18 mouse cellular contexts compared by ENCODE assay signal in genomic region chr14:104326089-104326488, GRCm38 (mm10).
DNase-seq lines count a peak whose midpoint lies in the region; ATAC-seq and TF ChIP-seq lines count a peak whose summit lies in the region.
"Had no signal": no experiment of that assay in that cellular context is flagged by ENCODE, and none has a peak within 500 bp of the region (broad histone marks: within the 10 kb centered on the region; RNA-seq: fewer than 3 reads in every experiment).

No protein-coding gene starts in this region.

- no peaks in the 10 kb centered on the region for H3K36me3 ChIP-seq in kidney, embryonic 16.5 days (ENCODE audit: insufficient read depth, low read length)
- H3K36me3 ChIP-seq in hindbrain, embryonic 14.5 days (replicated peaks; ENCODE audit: control insufficient read depth, insufficient read depth): no peaks in the 10 kb centered on the region
- H3K36me3 ChIP-seq in midbrain, embryonic 16.5 days (ENCODE audit: control insufficient read depth, insufficient read depth, low read length): no peaks in the 10 kb centered on the region
- H3K36me3 ChIP-seq: embryonic facial prominence, embryonic 10.5 days; heart, embryonic 15.5 days; limb, embryonic 10.5 days; liver, embryonic 12.5 days had no signal

- peak; percentile 7 for DNase-seq in embryo, embryonic 10 days (ENCODE audit: low spot score)
- no peak for DNase-seq in embryo, embryonic 9.5 days (ENCODE audit: extremely low spot score)
- DNase-seq in kidney, adult 9 months: no peak
- no peak for DNase-seq in hindbrain, embryonic 14.5 days (ENCODE audit: low spot score)
- no peak for DNase-seq in lung, adult 2 months
- DNase-seq in layer of hippocampus, postnatal 25 days (ENCODE audit: extremely low spot score in 1 of 2, low spot score in 1 of 2): no peak
- DNase-seq: adrenal gland, adult 8-10 months; cerebellum, adult 8-10 months; layer of hippocampus, postnatal 36 days; thymus, adult 2 months had no signal

- no peak for TF ChIP-seq CTCF in lung, adult 2 months (IDR thresholded peaks at IDR 0.05; ENCODE audit: insufficient read depth, low read length)

- no peaks in the 10 kb centered on the region for H3K4me1 ChIP-seq in kidney, embryonic 16.5 days (ENCODE audit: insufficient read depth, low read length)
- no peaks in the 10 kb centered on the region for H3K4me1 ChIP-seq in hindbrain, embryonic 14.5 days (replicated peaks; ENCODE audit: control insufficient read depth, insufficient read depth, low read length)
- H3K4me1 ChIP-seq in midbrain, embryonic 16.5 days (ENCODE audit: control insufficient read depth, insufficient read depth, low read length): peaks cover 3% of the 10 kb centered on the region; the same call in 1 of the 2 replicates
- H3K4me1 ChIP-seq in lung, adult 2 months (ENCODE audit: control insufficient read depth, insufficient read depth, low read length): no peaks in the 10 kb centered on the region
- H3K4me1 ChIP-seq: embryonic facial prominence, embryonic 10.5 days; heart, embryonic 15.5 days; limb, embryonic 10.5 days; liver, embryonic 12.5 days; megakaryocyte, embryonic 14.5 days had no signal

- 27% methylated on average over 10 of the region's 10 CpGs for WGBS in kidney, embryonic 16.5 days
- 49% methylated on average over 10 of the region's 10 CpGs for WGBS in hindbrain, embryonic 14.5 days
- WGBS in midbrain, embryonic 16.5 days: 30% methylated on average over 10 of the region's 10 CpGs
- 55% methylated on average over 10 of the region's 10 CpGs for WGBS in lung, adult 2 months

- H3K4me3 ChIP-seq in kidney, embryonic 16.5 days (ENCODE audit: low read length): no peak overlapping the region
- no peak overlapping the region for H3K4me3 ChIP-seq in hindbrain, embryonic 14.5 days (replicated peaks; ENCODE audit: low read length)
- H3K4me3 ChIP-seq in midbrain, embryonic 16.5 days (ENCODE audit: low read depth, low read length): no peak overlapping the region
- no peak overlapping the region for H3K4me3 ChIP-seq in lung, adult 2 months (replicated peaks; ENCODE audit: extremely low read depth, low read depth, low read length)
- H3K4me3 ChIP-seq: embryonic facial prominence, embryonic 10.5 days; erythroblast, embryonic 14.5 days; heart, embryonic 15.5 days; limb, embryonic 10.5 days; liver, embryonic 12.5 days; megakaryocyte, embryonic 14.5 days had no signal

- no peak overlapping the region for H3K27ac ChIP-seq in kidney, embryonic 16.5 days (ENCODE audit: low read length)
- no peak overlapping the region for H3K27ac ChIP-seq in hindbrain, embryonic 14.5 days
- H3K27ac ChIP-seq in midbrain, embryonic 16.5 days (ENCODE audit: low read length): no peak overlapping the region
- H3K27ac ChIP-seq: embryonic facial prominence, embryonic 10.5 days; heart, embryonic 15.5 days; limb, embryonic 10.5 days; liver, embryonic 12.5 days had no signal

- H3K9me3 ChIP-seq in kidney, embryonic 16.5 days (ENCODE audit: low read length): no peaks in the 10 kb centered on the region
- no peaks in the 10 kb centered on the region for H3K9me3 ChIP-seq in hindbrain, embryonic 14.5 days (ENCODE audit: control insufficient read depth, low read length)
- no peaks in the 10 kb centered on the region for H3K9me3 ChIP-seq in midbrain, embryonic 16.5 days (replicated peaks; ENCODE audit: control insufficient read depth, low read length, poor library complexity, severe bottlenecking)
- H3K9me3 ChIP-seq: embryonic facial prominence, embryonic 10.5 days; heart, embryonic 15.5 days; limb, embryonic 10.5 days had no signal

- H3K4me2 ChIP-seq in kidney, embryonic 16.5 days (replicated peaks; ENCODE audit: low read depth, low read length): peak overlapping the region; percentile 15
- no peak overlapping the region for H3K4me2 ChIP-seq in hindbrain, embryonic 14.5 days (replicated peaks)
- H3K4me2 ChIP-seq in midbrain, embryonic 16.5 days (ENCODE audit: low read length): peak overlapping the region; percentile 8; the same call in 1 of the 2 replicates
- H3K4me2 ChIP-seq: heart, embryonic 15.5 days; liver, embryonic 12.5 days had no signal

- no peaks in the 10 kb centered on the region for H3K27me3 ChIP-seq in kidney, embryonic 16.5 days (ENCODE audit: insufficient read depth, low read length)
- no peaks in the 10 kb centered on the region for H3K27me3 ChIP-seq in hindbrain, embryonic 14.5 days (ENCODE audit: control insufficient read depth, insufficient read depth, low read length)
- no peaks in the 10 kb centered on the region for H3K27me3 ChIP-seq in midbrain, embryonic 16.5 days (ENCODE audit: control insufficient read depth, insufficient read depth, low read depth, low read length)
- H3K27me3 ChIP-seq: heart, embryonic 15.5 days; liver, embryonic 12.5 days; megakaryocyte, embryonic 14.5 days had no signal

- TF ChIP-seq POLR2A in lung, adult 2 months (IDR thresholded peaks at IDR 0.05; ENCODE audit: borderline replicate concordance, extremely low read depth, low read depth, low read length): no peak

- peak; percentile 94 for ATAC-seq in kidney, embryonic 16.5 days (ENCODE audit: low FRiP score, low TSS enrichment)
- peak; percentile 57; the same call in 1 of the 2 replicates for ATAC-seq in hindbrain, embryonic 14.5 days (ENCODE audit: low FRiP score)
- no peak for ATAC-seq in midbrain, embryonic 16.5 days
- ATAC-seq: liver, embryonic 12.5 days had no signal

- no peak overlapping the region for H3K9ac ChIP-seq in kidney, embryonic 16.5 days (replicated peaks; ENCODE audit: low read length)
- H3K9ac ChIP-seq in hindbrain, embryonic 14.5 days: no peak overlapping the region
- no peak overlapping the region for H3K9ac ChIP-seq in midbrain, embryonic 16.5 days (ENCODE audit: low read depth, low read length)
- H3K9ac ChIP-seq: heart, embryonic 15.5 days; liver, embryonic 12.5 days had no signal
